Mouse (Mus musculus): Measurements from ENCODE around the gene Swi5.
"Not testable (repeated sequence)": the region's sequence is repeated elsewhere in the genome, so short reads cannot be mapped to it uniquely, and the experiment has no call there.

Gene Swi5

GRCm38 (mm10) chr2:32311443-32312317, 23.8 kb upstream of the Swi5 start:
- DNase-seq (ENCODE audit: low spot score in 2 of 2): peak in 1 of 2 experiments; percentile 29

GRCm38 (mm10) chr2:32310096-32310845, 22.4 kb upstream of the Swi5 start:
- no peak for DNase-seq (ENCODE audit: low spot score in 2 of 2)

- DNase-seq (ENCODE audit: low spot score in 2 of 2): no peak
These were observed 21.1 kb upstream of the Swi5 start for GRCm38 (mm10) chr2:32308870-32309568.

- DNase-seq (ENCODE audit: low spot score in 2 of 2): peak in 1 of 2 experiments; percentile 70
These were observed 20.3 kb upstream of the Swi5 start for GRCm38 (mm10) chr2:32307941-32308760.

GRCm38 (mm10) chr2:32307247-32307798, 19.4 kb upstream of the Swi5 start:
- DNase-seq (ENCODE audit: low spot score in 2 of 2): no peak

GRCm38 (mm10) chr2:32306176-32306575, 18.3 kb upstream of the Swi5 start:
- DNase-seq (ENCODE audit: low spot score in 2 of 2): no peak

GRCm38 (mm10) chr2:32305668-32306067, 17.8 kb upstream of the Swi5 start:
- DNase-seq (ENCODE audit: low spot score in 2 of 2): no peak

GRCm38 (mm10) chr2:32304145-32304832, 16.4 kb upstream of the Swi5 start:
- DNase-seq (ENCODE audit: low spot score in 2 of 2): peak; percentile 33 to 73

GRCm38 (mm10) chr2:32302952-32303351, 15.1 kb upstream of the Swi5 start:
- no peak for DNase-seq (ENCODE audit: low spot score in 2 of 2)

GRCm38 (mm10) chr2:32299469-32299868, 11.6 kb upstream of the Swi5 start:
- DNase-seq (ENCODE audit: low spot score in 2 of 2): no peak

GRCm38 (mm10) chr2:32295842-32296241, 8.0 kb upstream of the Swi5 start:
- DNase-seq (ENCODE audit: low spot score in 2 of 2): not testable (repeated sequence)

- DNase-seq (ENCODE audit: low spot score in 2 of 2): no peak
These were observed 7.4 kb upstream of the Swi5 start for GRCm38 (mm10) chr2:32295285-32295684.

- DNase-seq (ENCODE audit: low spot score in 2 of 2): no peak
These were observed 6.5 kb upstream of the Swi5 start for GRCm38 (mm10) chr2:32294348-32294747.

GRCm38 (mm10) chr2:32289578-32289977, 1.7 kb upstream of the Swi5 start:
- peak in 1 of 2 experiments; percentile 59 for DNase-seq (ENCODE audit: low spot score in 2 of 2)

- DNase-seq (ENCODE audit: low spot score in 2 of 2): no peak
These were observed 576 bp upstream of the Swi5 start for GRCm38 (mm10) chr2:32288371-32288931.

GRCm38 (mm10) chr2:32287334-32287840, 488 bp downstream of the Swi5 start, which contains the start of gene Golga2:
TSS of gene Golga2 (plus strand) at chr2:32287384.
- peak in 1 of 2 experiments; percentile 34 for DNase-seq (ENCODE audit: low spot score in 2 of 2)

GRCm38 (mm10) chr2:32283986-32284385, 3.9 kb downstream of the Swi5 start:
- no peak for DNase-seq (ENCODE audit: low spot score in 2 of 2)

- peak; percentile 22 to 62 for DNase-seq (ENCODE audit: low spot score in 2 of 2)
These were observed 5.1 kb downstream of the Swi5 start for GRCm38 (mm10) chr2:32282727-32283126.

GRCm38 (mm10) chr2:32282289-32282688, 5.6 kb downstream of the Swi5 start:
- DNase-seq (ENCODE audit: low spot score in 2 of 2): no peak

- no peak for DNase-seq (ENCODE audit: low spot score in 2 of 2)
These were observed 12.1 kb downstream of the Swi5 start for GRCm38 (mm10) chr2:32275823-32276222.
